Mouse (Mus musculus) E14TG2a.4 (cell line): ENCODE results near the gene Npr1.

Source experiments
- H3K27me3 ChIP-seq: 2 replicates; pipeline ENCODE4 v1.6.1; 2014; ENCODE audit warnings: low read length, control low read depth; ENCODE audit not compliant: insufficient read depth
- H3K36me3 ChIP-seq: 2 replicates; pipeline ENCODE4 v1.6.1; 2014; ENCODE audit warnings: low read length, control low read depth; ENCODE audit not compliant: insufficient read depth
- H3K4me1 ChIP-seq: replicated peaks from 2 replicates; pipeline ENCODE4 v1.6.1; 2014; ENCODE audit warnings: low read depth, low read length, control low read depth
- H3K4me3 ChIP-seq: replicated peaks from 2 replicates; pipeline ENCODE4 v1.5.1; 2014; ENCODE audit warnings: mild to moderate bottlenecking, low read length
- H3K9me3 ChIP-seq: 2 replicates; pipeline ENCODE4 v1.6.1; 2014; ENCODE audit warnings: low read length, control low read depth
- CTCF ChIP-seq: conservative IDR thresholded peaks from 2 replicates; pipeline ENCODE4 v1.5.1; 2014; ENCODE audit warnings: low read length
- NANOG ChIP-seq: IDR thresholded peaks from 2 replicates; pipeline ENCODE4 v1.6.1; 2014; ENCODE audit warnings: borderline replicate concordance, low read length, mixed read lengths
- POU5F1 ChIP-seq: IDR thresholded peaks from 2 replicates; pipeline ENCODE4 v1.6.1; 2014; ENCODE audit warnings: low read length, borderline replicate concordance

The Npr1 gene

DNA sequence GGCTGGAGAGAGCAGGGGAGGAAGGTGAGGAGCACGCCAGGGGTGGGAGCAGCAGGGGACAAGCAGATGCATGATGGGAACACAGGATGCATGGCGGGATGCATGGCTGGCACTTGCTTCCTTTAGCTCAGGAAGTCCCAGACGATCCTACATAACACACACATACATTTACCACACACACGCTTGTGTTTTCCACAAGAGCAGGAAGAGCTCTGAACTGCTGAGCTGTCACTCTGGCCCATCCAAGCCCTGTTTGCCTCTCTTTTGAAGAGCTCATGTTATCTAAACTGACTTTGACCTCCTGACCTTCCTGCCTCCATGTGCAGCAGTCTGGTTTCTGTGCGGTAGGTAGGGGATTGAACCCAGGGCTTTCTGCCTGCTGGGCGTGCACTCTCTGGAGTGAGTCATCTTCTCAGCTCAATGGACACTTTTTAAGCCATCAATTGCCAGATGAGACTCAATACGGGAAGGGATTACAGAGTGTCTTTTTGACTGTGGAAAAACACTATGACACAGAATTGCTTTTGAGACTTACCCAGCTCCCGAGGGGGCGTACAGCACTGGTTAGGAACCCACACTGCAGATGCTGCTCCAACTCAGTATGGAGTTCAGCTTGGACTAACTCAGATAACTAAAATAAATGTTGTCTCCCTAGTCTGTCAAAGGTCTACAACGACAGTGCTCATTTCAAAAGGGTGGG lies 14.1 kb downstream of the Npr1 start:
- no peaks in the 10 kb centered on the region for H3K27me3 ChIP-seq
- H3K4me1 ChIP-seq: peaks cover 95% of the 10 kb centered on the region
- peak overlapping the region; percentile 82 for H3K4me3 ChIP-seq
- peaks cover 23% of the 10 kb centered on the region for H3K36me3 ChIP-seq
- H3K9me3 ChIP-seq: no peaks in the 10 kb centered on the region
- TF ChIP-seq POU5F1: no peak
- TF ChIP-seq NANOG: no peak
- TF ChIP-seq CTCF: no peak

DNA sequence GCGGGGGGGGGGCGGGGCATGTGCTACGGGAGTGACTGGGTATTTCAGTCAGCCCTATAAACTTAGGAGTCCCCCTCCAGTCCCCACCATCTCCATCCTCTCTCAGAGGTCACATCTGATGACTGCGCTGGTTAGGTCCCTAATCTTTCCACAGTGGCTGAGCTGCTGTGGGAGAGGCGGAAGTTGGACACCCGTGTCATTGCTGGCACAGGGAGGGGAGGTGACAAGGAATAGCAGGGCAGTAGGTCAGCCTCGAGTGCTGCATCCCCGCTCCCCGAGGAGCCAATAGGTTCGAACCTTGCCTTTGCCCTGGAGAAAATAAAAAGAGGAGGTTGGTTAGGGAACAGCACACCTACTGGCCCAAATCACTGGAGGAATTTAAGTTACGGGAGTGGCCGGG lies 14.8 kb downstream of the Npr1 start:
- Histone ChIP-seq H3K4me1 (peaks cover 91% of the 10 kb centered on the region), H3K27me3 (no peaks in the 10 kb centered on the region), H3K4me3 (peak overlapping the region; percentile 82), H3K9me3 (no peaks in the 10 kb centered on the region), H3K36me3 (peaks cover 19% of the 10 kb centered on the region)
- TF ChIP-seq CTCF (no peak), POU5F1 (no peak), NANOG (no peak)

DNA sequence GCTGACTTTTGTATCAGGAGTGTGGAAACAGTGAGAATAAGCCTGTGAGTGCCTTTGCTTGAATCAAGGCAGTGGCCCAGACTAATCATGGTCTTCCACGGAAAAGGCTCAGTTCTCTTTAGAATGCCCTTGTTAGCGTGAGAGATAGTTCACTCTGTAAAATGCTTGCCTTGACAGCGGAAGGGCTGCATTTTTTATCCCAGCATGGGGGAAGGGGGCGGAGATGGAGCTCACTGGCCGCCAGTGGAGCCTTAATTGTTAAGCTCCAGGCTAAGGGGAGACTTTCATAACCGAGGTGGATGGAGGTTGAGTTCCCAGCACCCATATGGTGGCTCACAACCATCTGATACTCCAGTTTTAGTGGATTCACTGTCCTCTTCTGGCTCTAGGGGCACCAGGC lies 17.0 kb downstream of the Npr1 start:
- TF ChIP-seq NANOG: no peak
- TF ChIP-seq CTCF: no peak
- no peak for TF ChIP-seq POU5F1
- Histone ChIP-seq H3K27me3 (no peaks in the 10 kb centered on the region), H3K36me3 (peaks cover 19% of the 10 kb centered on the region), H3K4me3 (peak overlapping the region; percentile 47), H3K4me1 (peaks cover 92% of the 10 kb centered on the region), H3K9me3 (no peaks in the 10 kb centered on the region)

DNA sequence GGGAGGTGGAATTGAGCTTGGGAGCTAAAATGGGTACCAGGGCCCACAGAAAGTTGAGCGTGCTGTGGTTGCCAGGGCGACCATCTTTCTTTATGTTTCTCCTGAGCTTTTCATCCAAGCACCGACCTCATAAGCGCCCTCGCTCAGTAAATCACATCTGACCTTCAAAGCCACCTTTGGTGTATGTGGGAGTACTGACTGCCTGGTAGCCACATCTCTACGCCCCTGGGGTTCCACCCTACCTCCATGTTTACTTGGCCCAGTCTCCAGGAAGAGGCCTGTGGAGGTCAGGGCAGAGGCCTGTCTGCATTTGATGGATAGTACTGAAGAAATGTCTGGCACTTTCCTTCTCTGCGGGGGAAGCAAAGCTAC lies 18.6 kb downstream of the Npr1 start:
- Histone ChIP-seq H3K4me3 (peak overlapping the region; percentile 69), H3K27me3 (no peaks in the 10 kb centered on the region), H3K9me3 (no peaks in the 10 kb centered on the region), H3K36me3 (peaks cover 19% of the 10 kb centered on the region), H3K4me1 (peaks cover 88% of the 10 kb centered on the region)
- TF ChIP-seq CTCF: no peak
- TF ChIP-seq NANOG: no peak
- no peak for TF ChIP-seq POU5F1

DNA sequence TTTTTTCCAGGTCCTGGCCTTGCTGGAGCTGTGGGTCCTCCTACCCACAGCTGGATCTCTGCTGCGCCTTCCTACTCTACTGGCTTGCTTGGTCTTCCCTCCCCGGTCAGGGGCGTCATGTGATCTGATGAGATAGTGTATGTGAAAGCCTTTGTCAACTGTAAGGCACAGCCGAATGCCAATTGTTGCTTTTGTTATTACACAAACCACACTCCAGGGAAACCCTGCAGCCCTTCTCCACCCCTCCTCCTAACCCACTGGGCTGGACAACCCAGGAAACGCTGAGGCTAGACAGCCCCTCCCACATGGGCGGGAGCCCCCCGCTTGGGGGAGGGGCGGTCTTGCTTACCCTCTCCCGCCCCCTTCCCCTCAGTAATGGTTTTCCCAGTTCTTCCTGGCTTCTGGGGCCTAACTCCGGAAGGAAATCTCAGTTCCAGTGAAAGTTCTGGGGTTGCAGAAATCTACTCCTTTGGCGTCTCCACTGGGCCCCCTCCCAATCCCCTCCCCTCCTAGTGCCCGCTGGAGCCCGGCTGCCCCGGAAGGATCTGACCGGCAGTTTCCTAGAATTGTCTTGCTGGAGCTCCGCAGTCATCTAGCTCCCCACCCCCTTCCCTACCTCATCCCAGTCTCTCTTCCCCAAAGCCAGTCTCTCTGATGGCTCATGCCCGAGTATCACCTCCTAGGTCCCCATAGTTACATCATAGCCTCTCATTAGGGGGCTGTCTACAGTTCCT lies 19.1 kb downstream of the Npr1 start:
- H3K27me3 ChIP-seq: no peaks in the 10 kb centered on the region
- peaks cover 19% of the 10 kb centered on the region for H3K36me3 ChIP-seq
- TF ChIP-seq POU5F1: no peak
- TF ChIP-seq NANOG: peak; percentile 49
- TF ChIP-seq CTCF: no peak
- no peaks in the 10 kb centered on the region for H3K9me3 ChIP-seq
- peaks cover 83% of the 10 kb centered on the region for H3K4me1 ChIP-seq
- peak overlapping the region; percentile 69 for H3K4me3 ChIP-seq

DNA sequence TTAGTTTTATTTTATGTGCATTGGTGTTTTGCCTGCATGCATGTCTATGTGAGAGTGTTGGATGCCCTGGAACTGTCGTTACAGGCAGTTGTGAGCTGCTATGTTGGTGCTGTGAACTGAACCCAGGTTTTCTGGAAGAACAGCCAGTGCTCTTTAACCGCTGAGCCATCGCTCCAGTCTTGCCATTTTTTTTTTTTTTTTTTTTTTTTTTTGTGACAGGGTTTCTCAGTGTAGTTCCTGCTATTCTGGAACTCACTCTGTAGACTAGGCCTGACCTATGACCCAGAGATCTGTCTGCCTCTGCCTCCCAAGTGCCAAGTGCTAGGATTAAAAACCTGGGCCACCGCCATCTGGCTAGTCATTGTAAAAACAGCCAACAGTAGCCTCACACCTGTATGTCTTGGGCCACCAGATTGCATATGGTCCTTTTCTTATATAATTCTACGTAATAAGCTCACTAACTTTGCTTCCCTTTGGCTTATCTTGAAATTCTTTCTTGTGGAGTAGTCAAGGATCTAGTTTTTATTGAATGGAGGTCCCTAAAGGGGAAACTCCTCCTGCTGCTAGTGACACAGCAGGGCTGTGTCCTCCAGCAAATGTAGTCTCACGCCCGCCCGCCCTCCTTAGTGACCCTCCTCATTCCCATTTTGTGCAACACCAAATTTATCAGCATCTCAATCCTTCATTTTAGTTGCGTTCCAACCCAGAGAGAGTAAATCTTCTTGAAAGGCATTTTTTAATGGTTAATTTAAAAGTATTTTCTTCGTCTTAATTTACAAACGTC lies 20.1 kb downstream of the Npr1 start:
- Histone ChIP-seq H3K4me1 (peaks cover 73% of the 10 kb centered on the region), H3K27me3 (no peaks in the 10 kb centered on the region), H3K4me3 (peak overlapping the region; percentile 68), H3K9me3 (no peaks in the 10 kb centered on the region), H3K36me3 (peaks cover 19% of the 10 kb centered on the region)
- TF ChIP-seq NANOG (no peak), POU5F1 (no peak), CTCF (no peak)

DNA sequence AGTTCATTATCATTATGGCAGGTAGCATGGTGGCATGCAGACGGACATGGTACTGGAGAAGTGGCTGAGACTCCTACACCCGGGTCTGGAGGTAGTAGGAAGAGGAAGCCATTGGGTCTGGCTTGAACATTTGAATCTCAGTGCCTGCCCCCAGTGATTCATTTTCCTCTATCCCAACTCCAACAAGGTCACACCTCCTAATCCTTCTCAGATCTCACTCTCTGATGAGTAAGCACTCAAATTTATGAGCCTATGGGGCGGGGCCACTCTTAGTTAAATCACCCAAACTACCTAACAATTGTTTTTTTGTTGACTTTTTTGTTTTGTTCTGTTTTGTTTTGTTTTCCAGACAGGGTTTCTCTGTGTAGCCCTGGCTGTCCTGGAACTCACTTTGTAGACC lies 21.7 kb downstream of the Npr1 start:
- peaks cover 64% of the 10 kb centered on the region for H3K4me1 ChIP-seq
- peaks cover 11% of the 10 kb centered on the region for H3K36me3 ChIP-seq
- 0 out of 2 replicates have a peak overlapping the region, but pooled peaks have one; percentile 1 for H3K4me3 ChIP-seq
- TF ChIP-seq POU5F1 (no peak), NANOG (no peak), CTCF (no peak)
- no peaks in the 10 kb centered on the region for H3K27me3 ChIP-seq
- H3K9me3 ChIP-seq: no peaks in the 10 kb centered on the region

DNA sequence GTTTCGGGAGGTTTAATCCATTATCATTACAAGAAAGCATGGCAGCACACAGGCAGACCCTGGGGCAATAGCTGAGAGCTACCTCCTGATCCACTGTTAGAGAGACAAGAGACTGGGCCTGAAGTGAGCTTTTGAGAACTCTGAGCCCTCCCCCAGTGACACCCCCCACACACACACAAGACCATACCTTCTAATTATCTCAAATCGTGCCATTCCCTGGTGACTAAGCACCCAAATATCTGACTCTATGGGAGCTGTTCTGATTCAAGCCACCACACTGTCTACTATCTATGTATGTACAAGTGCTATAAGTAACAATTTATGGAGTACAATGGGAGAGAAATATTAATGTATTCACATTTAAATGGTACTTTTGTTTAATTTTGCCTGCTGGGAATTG lies 24.9 kb downstream of the Npr1 start:
- Histone ChIP-seq H3K27me3 (no peaks in the 10 kb centered on the region), H3K9me3 (no peaks in the 10 kb centered on the region), H3K4me3 (no peak overlapping the region), H3K36me3 (no peaks in the 10 kb centered on the region), H3K4me1 (peaks cover 70% of the 10 kb centered on the region)
- TF ChIP-seq CTCF (no peak), POU5F1 (no peak), NANOG (no peak)
